In genomic region chr1:43823406-43823805, GRCm38 (mm10) we compare ENCODE assay signal across 27 mouse cellular contexts. TPM values are rescaled to one million over a fixed set of nuclear protein-coding genes. Genes with fewer than 3 reads are reported as not detected.
A peak's percentile ranks its signal among the peaks of the same experiment; 100 is the strongest.
DNase-seq lines count a peak whose midpoint lies in the region; ATAC-seq and TF ChIP-seq lines count a peak whose summit lies in the region.
"Had no signal": no experiment of that assay in that cellular context is flagged by ENCODE, and none has a peak within 500 bp of the region (broad histone marks: within the 10 kb centered on the region; RNA-seq: fewer than 3 reads in every experiment).

No protein-coding gene starts in this region.

- no peak overlapping the region for H3K4me3 ChIP-seq in hindbrain, postnatal 0 days (ENCODE audit: low read length)
- no peak overlapping the region for H3K4me3 ChIP-seq in hindbrain, embryonic 10.5 days
- no peak overlapping the region for H3K4me3 ChIP-seq in midbrain, postnatal 0 days (ENCODE audit: low read depth, low read length)
- H3K4me3 ChIP-seq in midbrain, embryonic 15.5 days: no peak overlapping the region
- no peak overlapping the region for H3K4me3 ChIP-seq in myocyte
- H3K4me3 ChIP-seq: embryonic facial prominence, embryonic 13.5 days; intestine, embryonic 15.5 days; midbrain, embryonic 12.5 days; neural tube, embryonic 12.5 days had no signal

- H3K9ac ChIP-seq in hindbrain, postnatal 0 days (replicated peaks; ENCODE audit: low read length): no peak overlapping the region
- no peak overlapping the region for H3K9ac ChIP-seq in midbrain, postnatal 0 days (replicated peaks; ENCODE audit: low read length, poor library complexity, severe bottlenecking)
- H3K9ac ChIP-seq in midbrain, embryonic 15.5 days: no peak overlapping the region
- H3K9ac ChIP-seq: embryonic facial prominence, embryonic 13.5 days; intestine, embryonic 15.5 days; liver, embryonic 14.5 days; midbrain, embryonic 12.5 days; neural tube, embryonic 12.5 days had no signal

- no peak for ATAC-seq in hindbrain, postnatal 0 days
- no peak for ATAC-seq in midbrain, postnatal 0 days (ENCODE audit: low FRiP score)
- ATAC-seq in midbrain, embryonic 15.5 days (replicated peaks): no peak
- ATAC-seq: activated CD4-positive, CD25-positive, alpha-beta regulatory T cell, adult 4 months; hindbrain, embryonic 16.5 days; intestine, embryonic 15.5 days had no signal

- H3ac ChIP-seq in myocyte (ENCODE audit: control insufficient read depth, insufficient read length): no peak overlapping the region

- WGBS in hindbrain, postnatal 0 days: 53% methylated on average over 1 of the region's 1 CpGs
- 92% methylated on average over 1 of the region's 1 CpGs for WGBS in hindbrain, embryonic 10.5 days
- WGBS in midbrain, postnatal 0 days: 69% methylated on average over 1 of the region's 1 CpGs
- 63% methylated on average over 1 of the region's 1 CpGs for WGBS in midbrain, embryonic 15.5 days

- no peak overlapping the region for H3K27ac ChIP-seq in hindbrain, postnatal 0 days
- no peak overlapping the region for H3K27ac ChIP-seq in hindbrain, embryonic 10.5 days
- H3K27ac ChIP-seq in midbrain, postnatal 0 days (ENCODE audit: low read depth, low read length): no peak overlapping the region
- H3K27ac ChIP-seq in midbrain, embryonic 15.5 days: no peak overlapping the region
- H3K27ac ChIP-seq: embryonic facial prominence, embryonic 13.5 days; intestine, embryonic 15.5 days; liver, embryonic 14.5 days; midbrain, embryonic 12.5 days; neural tube, embryonic 12.5 days had no signal

- no peak for TF ChIP-seq POLR2A in myocyte (IDR thresholded peaks at IDR 0.05; ENCODE audit: insufficient read length, low read depth)

- H3K4me2 ChIP-seq in hindbrain, postnatal 0 days (ENCODE audit: low read depth, low read length): no peak overlapping the region
- H3K4me2 ChIP-seq in midbrain, postnatal 0 days (ENCODE audit: low read depth, low read length, poor library complexity, severe bottlenecking): no peak overlapping the region
- no peak overlapping the region for H3K4me2 ChIP-seq in midbrain, embryonic 15.5 days
- peak overlapping the region; percentile 13 for H3K4me2 ChIP-seq in myocyte (ENCODE audit: low read depth)
- H3K4me2 ChIP-seq: embryonic facial prominence, embryonic 13.5 days; intestine, embryonic 15.5 days; midbrain, embryonic 12.5 days; neural tube, embryonic 12.5 days had no signal

- no peaks in the 10 kb centered on the region for H3K9me3 ChIP-seq in hindbrain, postnatal 0 days (ENCODE audit: low read length)
- H3K9me3 ChIP-seq in hindbrain, embryonic 10.5 days: no peaks in the 10 kb centered on the region
- H3K9me3 ChIP-seq in midbrain, postnatal 0 days (ENCODE audit: low read length): no peaks in the 10 kb centered on the region
- H3K9me3 ChIP-seq in midbrain, embryonic 15.5 days: no peaks in the 10 kb centered on the region
- H3K9me3 ChIP-seq: embryonic facial prominence, embryonic 13.5 days; intestine, embryonic 15.5 days; midbrain, embryonic 12.5 days; neural tube, embryonic 12.5 days had no signal

- H3K79me2 ChIP-seq in myocyte (ENCODE audit: control insufficient read depth, insufficient read depth): peaks cover 53% of the 10 kb centered on the region

- peaks cover 12% of the 10 kb centered on the region for H3K4me1 ChIP-seq in hindbrain, postnatal 0 days (ENCODE audit: insufficient read depth, low read length)
- H3K4me1 ChIP-seq in hindbrain, embryonic 10.5 days (replicated peaks): peaks cover 27% of the 10 kb centered on the region
- H3K4me1 ChIP-seq in midbrain, postnatal 0 days (ENCODE audit: insufficient read depth, low read length): peaks cover 13% of the 10 kb centered on the region
- peaks cover 23% of the 10 kb centered on the region for H3K4me1 ChIP-seq in midbrain, embryonic 15.5 days

- no peaks in the 10 kb centered on the region for H3K27me3 ChIP-seq in hindbrain, postnatal 0 days (ENCODE audit: insufficient read depth, low read length)
- H3K27me3 ChIP-seq in hindbrain, embryonic 10.5 days (ENCODE audit: insufficient read depth, poor library complexity, severe bottlenecking): no peaks in the 10 kb centered on the region
- H3K27me3 ChIP-seq in midbrain, postnatal 0 days (ENCODE audit: insufficient read depth, low read length): no peaks in the 10 kb centered on the region
- no peaks in the 10 kb centered on the region for H3K27me3 ChIP-seq in midbrain, embryonic 15.5 days (replicated peaks)
- no peaks in the 10 kb centered on the region for H3K27me3 ChIP-seq in myocyte (ENCODE audit: control insufficient read depth, insufficient read depth, insufficient read length)
- H3K27me3 ChIP-seq: embryonic facial prominence, embryonic 13.5 days; intestine, embryonic 15.5 days; midbrain, embryonic 12.5 days; neural tube, embryonic 12.5 days had no signal

- TF ChIP-seq CTCF in hindbrain, postnatal 0 days (IDR thresholded peaks at IDR 0.05; ENCODE audit: low read depth): no peak
- no peak for TF ChIP-seq CTCF in midbrain, postnatal 0 days (IDR thresholded peaks at IDR 0.05)

- peak; percentile 33 for DNase-seq in adrenal gland, adult 2 months
- DNase-seq in adrenal gland, postnatal 4 days (ENCODE audit: low spot score in 2 of 2): no peak
- DNase-seq in hindbrain, postnatal 0 days (ENCODE audit: low spot score): peak; percentile 56
- DNase-seq in hindbrain, embryonic 10.5 days (ENCODE audit: low spot score): no peak
- peak; percentile 23 for DNase-seq in midbrain, postnatal 0 days (ENCODE audit: low spot score)
- DNase-seq in embryo, embryonic 11 days: no peak
- DNase-seq: cerebellum, adult 8-10 months; cerebellum, postnatal 36 days; gastrocnemius, postnatal 10 days; heart, postnatal 14 days; kidney, adult 8-10 months; kidney, postnatal 10 days; layer of hippocampus, postnatal 36 days; liver; lung, adult 2 months; lung, postnatal 10 days; thymus, adult 2 months; thymus, postnatal 36 days had no signal

- H3K36me3 ChIP-seq in hindbrain, postnatal 0 days (ENCODE audit: insufficient read depth, low read length): no peaks in the 10 kb centered on the region
- H3K36me3 ChIP-seq in hindbrain, embryonic 10.5 days: peaks cover 16% of the 10 kb centered on the region; the same call in 1 of the 2 replicates
- no peaks in the 10 kb centered on the region for H3K36me3 ChIP-seq in midbrain, postnatal 0 days (ENCODE audit: insufficient read depth, low read length)
- H3K36me3 ChIP-seq in midbrain, embryonic 15.5 days (replicated peaks): no peaks in the 10 kb centered on the region
- no peaks in the 10 kb centered on the region for H3K36me3 ChIP-seq in myocyte (ENCODE audit: control insufficient read depth, insufficient read depth)
- H3K36me3 ChIP-seq: embryonic facial prominence, embryonic 13.5 days; intestine, embryonic 15.5 days; midbrain, embryonic 12.5 days; neural tube, embryonic 12.5 days had no signal

TF ChIP-seq in myocyte, 11 proteins besides CTCF, POLR2A, EP300 and RAD21:
- TF ChIP-seq MAX (IDR thresholded peaks at IDR 0.05; ENCODE audit: low read depth): no peak
- TF ChIP-seq MYOD1 (IDR thresholded peaks at IDR 0.05; ENCODE audit: control insufficient read depth in 1 of 3, insufficient read length in 2 of 3, low read depth in 2 of 3): no peak
- TF ChIP-seq TCF3 (IDR thresholded peaks at IDR 0.05; ENCODE audit: insufficient read length, low read depth): no peak

RNA-seq across cellular contexts. Expression of gene Uxs1, which starts 4.2 kb away (rescaled TPM):
- 10 to 100 TPM; 48.4 to 65.3 TPM for total RNA-seq in adrenal gland, adult 2 months (2021)
- 18.1 and 27.4 TPM in 2 replicates for polyA plus RNA-seq in adrenal gland, adult 2 months (2012; rRNA removed)
- 10 to 100 TPM; 40.6 to 41.6 TPM for total RNA-seq in adrenal gland, postnatal 4 days (2021)
- 8.8 and 17.4 TPM in 2 replicates for total RNA-seq in hindbrain, postnatal 0 days (2014; rRNA removed)
- polyA plus RNA-seq in hindbrain, postnatal 0 days (2015; fragmentation: Nextera tagmentation; extraction: Ambion mirVana): 20.6 and 22.3 TPM in 2 replicates
- polyA plus RNA-seq in hindbrain, embryonic 10.5 days (2016; fragmentation: Nextera tagmentation; extraction: Ambion mirVana): 19.3 and 19.4 TPM in 2 replicates
- 16.8 and 27.8 TPM in 2 replicates for total RNA-seq in midbrain, postnatal 0 days (2014; rRNA removed)
- polyA plus RNA-seq in midbrain, postnatal 0 days (2015; fragmentation: Nextera tagmentation; extraction: Ambion mirVana): 19.6 and 20.1 TPM in 2 replicates
- 16.4 and 18.6 TPM in 2 replicates for polyA plus RNA-seq in midbrain, embryonic 15.5 days (2015; fragmentation: Nextera tagmentation; extraction: Ambion mirVana)
- polyA plus RNA-seq in myocyte (2012; fragmentation: generic; extraction: Trizol): 27.4 TPM

Comparison
In these comparisons a context has a peak if more than half of its experiments do, and no peak if none do; other contexts are left out.
1. DNase-seq: peak in adrenal gland, adult 2 months (single experiment), hindbrain, postnatal 0 days (single experiment) and midbrain, postnatal 0 days (single experiment); none in adrenal gland, postnatal 4 days (0 of 2), hindbrain, embryonic 10.5 days (single experiment) and embryo, embryonic 11 days (single experiment).